Mouse (Mus musculus) embryo, embryonic 11 days (tissue): Measurements from ENCODE around the gene Dusp16.

Experiments
- DNase-seq: peaks from one replicate; pipeline ENCODE4 v3.0.0-alpha.2; 2015

Gene Dusp16

DNA sequence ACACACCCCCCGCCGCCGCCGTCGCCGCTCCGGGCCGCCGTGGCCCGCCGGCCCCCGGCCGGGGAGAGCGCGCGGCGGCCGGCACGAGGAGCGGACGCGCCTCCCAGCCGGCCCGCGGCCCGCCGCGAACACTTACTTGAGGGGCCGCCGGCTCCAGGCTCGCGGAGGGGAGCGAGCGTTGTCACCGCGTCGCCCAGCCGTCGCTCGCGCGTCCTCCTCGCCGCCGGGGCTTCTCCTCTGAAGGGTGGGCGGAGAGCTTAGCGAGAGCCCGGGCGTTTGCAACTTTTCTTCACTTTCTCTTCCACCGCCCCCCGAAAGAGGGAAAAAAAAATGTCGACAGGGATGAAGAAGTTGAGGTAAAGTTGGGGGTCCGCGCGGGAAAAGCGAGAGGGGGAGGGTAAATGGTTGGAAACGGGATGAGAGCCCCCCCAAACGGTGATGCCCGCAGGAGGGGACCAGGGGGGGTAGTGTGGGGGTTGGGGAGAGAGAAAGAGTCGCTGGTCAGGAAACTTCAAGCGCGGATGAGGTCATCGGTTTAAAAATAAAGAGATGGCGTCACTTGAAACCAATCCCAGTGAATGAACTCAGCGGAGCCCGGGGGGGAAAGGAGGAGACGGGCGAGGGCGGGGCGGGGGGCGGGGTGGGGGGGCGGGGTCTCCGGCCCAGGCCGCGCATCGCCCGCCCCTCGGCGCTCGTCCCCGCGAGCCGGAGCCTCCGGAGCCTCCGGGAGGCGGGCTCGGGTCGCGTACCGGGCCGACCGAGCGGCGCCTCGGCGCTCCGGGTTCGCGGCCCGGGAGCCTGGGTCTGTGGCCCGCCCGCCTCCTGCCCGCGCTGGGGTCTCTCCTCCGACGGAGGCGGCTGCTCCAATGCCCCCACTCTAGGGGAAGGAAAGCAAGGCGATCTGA is at the start of gene Dusp16:
Gene Dusp16 (minus strand): TSS at position 485 of the 905 bp plus-strand sequence.
- peak; percentile 96 for DNase-seq

DNA sequence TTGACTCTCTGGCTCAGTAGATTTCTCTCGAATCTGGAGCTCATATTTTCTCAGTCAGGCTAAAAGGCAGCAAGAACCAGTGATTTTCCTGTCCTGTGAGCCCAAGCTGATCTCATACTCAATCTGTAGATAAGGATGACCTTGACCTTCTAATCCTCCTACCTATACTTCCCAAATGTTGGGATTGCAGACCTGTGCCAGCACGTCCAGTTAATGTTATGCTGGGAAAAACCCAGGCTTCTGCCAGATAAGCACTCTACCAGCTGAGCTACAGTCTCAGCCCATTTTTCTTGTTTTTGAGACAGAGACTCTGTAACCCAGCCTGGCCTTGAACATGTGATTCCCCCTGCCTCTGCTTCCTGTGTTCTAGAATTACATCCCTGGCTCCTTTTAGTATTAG is 47.9 kb upstream of the Dusp16 start:
- no peak for DNase-seq

DNA sequence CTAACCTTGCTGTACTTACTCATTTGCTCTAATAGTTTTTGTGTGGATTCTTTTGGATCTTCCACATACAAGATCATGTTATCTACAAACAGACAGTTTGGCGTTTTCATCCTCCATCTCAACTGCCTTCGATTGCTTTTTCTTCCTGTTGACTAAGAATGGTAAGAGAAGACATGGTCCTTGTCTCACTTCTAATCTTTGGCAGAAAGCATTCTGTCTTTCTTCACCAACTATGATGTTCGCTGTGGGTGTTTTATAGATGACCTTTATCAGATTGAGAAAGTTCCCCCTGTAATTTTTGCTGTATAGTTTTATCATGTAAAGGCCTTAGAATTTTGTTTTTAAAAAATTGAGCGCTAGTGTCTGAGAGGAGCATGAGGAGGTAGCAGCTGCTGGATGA is 45.7 kb upstream of the Dusp16 start:
- DNase-seq, result no peak

DNA sequence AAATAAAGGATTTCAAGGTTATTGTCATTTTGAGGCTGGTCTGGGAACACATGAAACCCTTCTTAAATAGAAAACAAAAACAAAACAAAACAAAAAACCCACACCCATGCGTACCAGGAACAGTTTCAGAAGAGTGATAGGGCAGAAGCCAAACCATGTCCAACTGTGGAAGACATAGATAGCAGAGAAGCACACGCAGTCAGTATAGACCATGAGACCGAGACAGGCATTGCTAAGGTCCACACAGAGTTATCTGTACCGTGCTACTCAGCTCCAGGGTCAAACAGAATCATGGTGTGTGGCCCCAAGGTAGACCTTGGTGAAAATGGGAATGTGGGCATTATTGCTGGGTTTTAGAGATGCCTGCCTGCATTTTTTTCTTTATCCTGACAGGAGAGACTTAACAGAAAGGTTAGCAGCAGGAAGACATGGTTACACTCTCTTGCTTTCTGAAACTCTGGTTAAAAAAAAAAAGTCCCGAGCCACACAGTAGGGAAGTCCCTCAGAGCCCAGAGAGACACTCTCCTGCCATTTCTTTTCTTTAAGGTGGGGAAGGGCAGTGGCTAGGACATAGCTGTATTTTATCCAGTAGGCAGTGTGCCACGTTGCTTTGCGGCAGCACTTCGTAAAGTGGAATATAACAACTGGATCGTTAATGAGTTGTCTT is 42.3 kb upstream of the Dusp16 start:
- DNase-seq, result no peak

DNA sequence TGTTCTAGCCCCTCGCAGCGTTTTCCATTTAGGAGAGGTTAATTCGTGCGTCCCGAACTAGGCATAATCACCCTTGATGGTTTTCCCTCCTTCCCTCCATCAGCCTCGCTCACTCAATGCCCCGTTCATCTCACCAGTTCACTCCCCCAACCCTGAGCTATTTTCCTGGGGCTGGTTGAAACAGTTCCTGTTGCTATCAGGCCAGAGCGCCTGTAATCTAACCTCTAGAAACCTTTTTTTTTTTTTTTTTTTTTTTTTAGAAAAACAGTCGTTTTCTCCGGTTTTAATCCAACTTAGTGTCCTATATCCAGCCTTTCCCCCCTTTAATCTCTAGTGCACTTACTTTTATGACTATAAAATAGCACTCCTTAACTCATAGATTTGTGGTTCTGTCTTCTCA is 38.4 kb upstream of the Dusp16 start:
- DNase-seq, result peak; percentile 16

DNA sequence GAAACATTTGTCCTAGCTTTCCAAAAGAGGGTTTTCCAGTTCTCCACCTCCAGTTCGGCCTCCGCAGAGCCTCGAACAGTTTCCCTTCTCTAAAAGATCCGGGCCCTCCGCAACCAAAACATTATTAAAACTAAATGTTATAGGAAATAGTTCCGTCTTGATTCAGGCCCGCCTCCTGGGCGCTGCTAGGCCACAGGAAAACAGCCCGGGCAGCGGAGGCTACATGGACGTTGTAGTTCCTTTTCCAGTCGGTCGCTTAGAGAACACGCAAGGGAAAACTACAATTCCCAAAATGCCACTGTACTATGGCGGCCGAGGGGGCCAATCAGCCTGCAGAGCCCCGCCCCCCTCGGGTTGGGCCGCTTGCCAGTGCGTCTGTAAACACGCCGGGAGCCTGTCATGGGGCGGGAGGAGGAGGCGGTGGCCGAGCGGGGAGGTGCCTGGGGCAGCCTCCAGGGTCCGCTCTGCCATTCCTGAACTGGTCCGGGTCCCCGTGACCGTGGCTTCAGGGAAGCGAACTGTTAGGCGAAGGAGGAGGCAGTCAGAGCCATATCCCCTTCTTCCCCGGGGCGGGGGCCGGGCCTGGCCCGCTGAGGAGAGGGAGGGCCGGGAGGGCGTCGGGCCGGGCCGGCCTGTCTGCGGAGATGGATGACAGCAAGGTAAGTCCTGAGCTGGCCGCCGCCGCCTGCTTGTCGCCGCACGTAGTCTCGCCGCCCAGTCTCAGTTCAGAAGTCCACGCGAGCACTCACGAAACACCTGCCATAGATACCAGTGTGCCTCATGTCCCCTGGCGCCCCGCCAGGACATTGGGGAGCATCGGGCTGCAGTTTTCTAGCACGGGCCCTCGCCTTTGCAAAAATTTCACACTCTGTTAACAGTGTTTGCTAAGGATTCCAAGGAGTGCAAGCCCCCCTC is 37.6 kb upstream of the Dusp16 start, which contains the start of gene Crebl2:
Gene Crebl2 (plus strand): TSS at position 369 of the 915 bp plus-strand sequence.
- DNase-seq, result peak; percentile 99

DNA sequence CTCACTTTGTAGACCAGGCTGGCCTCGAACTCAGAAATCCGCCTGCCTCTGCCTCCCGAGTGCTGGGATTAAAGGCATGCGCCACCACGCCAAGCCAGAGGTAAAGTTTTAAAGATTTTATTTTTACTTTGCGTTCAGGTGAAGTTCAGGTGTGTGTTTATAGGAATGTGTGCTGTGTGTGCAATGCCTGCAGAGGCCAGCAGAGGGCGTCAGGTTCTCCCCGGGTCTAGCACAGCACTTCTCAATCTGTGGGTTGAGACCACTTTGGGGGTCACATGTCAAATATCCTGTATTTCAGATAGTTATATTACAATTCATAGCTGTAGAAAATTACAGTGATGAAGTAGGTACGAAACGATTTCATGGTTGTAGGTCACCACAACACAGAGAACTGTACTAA is 30.4 kb upstream of the Dusp16 start:
- DNase-seq, result no peak

DNA sequence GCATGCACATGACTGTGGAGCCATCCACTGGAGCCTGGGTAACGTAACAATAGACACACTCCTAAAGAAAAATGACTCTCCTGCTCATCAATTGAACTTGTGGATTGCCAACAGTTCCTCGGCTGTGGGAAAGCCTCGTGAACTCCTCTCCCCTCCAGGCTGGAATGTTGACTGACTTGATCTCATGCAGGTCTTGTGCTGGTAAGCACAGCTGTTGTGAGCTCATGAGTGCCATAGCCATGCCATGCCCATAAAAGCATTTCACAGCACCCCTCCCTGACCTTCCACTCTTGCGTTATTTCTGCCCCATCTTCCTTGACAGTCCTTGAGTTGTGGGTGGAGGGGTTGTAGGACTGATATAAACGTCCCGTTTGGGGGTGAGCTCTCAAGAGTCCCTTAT is 28.0 kb upstream of the Dusp16 start:
- DNase-seq, result no peak

DNA sequence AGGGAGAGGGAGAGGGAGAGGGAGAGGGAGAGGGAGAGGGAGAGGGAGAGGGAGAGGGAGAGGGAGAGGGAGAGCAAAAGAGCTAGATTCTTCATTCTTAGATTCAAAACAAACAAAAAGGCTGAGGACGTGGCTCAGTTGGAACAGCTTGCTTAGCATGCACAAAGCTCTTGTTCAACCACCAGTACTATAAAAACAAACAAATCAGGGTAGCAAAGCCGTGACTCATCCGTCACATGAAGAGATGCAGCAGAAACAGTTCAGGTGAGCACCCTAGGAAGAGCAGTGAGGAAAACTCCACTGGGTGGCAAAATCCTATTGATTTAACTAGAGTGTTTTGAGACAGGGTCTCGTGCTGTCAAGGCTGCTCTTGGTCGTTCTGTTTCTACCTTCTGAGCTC is 27.3 kb upstream of the Dusp16 start:
- no peak for DNase-seq

DNA sequence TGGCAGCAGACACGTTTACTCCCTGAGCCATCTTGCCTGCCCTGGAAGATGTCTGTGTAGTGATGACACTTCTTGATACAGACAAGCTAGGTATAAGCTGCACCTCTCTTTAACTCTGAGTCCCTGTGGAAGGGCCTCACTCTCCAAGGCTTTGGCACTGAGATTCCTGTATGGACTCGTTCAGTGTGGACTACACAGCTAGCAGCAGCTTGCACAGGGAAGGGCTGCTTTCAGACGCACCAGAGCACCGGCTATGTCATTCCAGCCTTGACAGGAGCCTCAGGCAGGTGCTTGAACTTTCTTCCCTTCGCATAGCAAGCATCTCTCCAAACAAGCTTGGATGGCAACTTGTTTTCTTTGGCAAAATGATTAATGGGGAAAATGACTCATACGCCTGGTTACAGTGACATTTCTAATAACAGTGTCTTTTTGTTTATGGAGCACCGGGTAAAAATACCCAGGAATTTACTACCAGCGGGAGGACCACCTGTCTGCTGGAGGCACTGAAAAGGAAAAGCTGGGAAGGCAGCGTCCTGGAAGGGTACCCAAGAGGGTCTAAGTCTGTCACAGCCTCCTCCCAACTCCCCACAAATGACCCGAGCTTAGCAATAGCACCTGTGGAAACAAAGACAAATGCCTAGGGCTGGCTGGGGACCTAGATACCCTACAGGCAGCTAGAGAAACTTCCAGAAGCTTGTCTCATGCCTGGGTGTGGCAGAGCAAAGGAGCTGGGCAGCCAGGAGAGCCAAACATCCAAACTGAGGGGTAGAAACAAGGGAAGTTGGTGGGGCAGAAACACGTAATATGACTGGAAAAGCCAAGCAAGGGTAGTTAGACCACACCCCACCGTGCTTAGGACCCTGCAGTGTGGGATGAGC is 24.9 kb upstream of the Dusp16 start:
- DNase-seq, result no peak

DNA sequence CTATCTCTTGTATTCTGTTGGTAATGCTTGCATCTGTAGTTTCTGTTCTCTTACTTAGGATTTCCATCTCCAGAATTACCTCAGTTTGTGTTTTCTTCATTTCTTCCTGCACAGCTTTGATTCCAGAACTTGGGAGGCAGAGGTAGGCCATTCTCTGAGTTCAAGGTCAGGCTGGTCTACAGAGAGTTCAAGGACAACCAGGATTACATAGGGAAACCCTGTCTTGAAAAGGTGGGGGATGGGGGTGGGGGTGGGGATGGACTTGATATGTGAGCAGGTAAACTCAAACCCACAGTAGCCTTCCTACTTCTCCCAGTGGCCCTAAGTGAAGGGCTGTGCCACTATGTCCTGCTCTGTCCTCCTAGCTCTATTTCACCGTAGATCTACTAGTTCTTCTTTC is 20.6 kb upstream of the Dusp16 start:
- DNase-seq, result no peak

DNA sequence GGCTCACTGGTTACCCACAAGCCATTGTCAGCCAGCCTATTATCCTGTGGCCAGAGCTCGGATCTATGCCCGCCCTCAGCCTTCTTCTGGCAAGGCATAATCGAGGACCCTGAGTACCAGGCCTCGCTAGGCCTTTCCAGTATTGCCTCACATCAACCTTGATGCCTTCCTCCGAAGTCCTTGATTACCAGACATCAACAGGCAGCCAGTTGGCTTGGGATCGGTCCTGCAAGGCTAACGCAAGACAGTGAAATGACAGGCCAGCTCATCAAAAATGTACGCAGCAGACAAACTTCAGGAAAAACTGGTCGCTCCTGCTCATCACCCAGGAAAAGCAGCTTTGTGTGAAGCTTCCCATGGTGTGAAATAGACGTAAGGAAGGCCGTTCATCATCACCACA is 15.4 kb upstream of the Dusp16 start:
- DNase-seq, result no peak

DNA sequence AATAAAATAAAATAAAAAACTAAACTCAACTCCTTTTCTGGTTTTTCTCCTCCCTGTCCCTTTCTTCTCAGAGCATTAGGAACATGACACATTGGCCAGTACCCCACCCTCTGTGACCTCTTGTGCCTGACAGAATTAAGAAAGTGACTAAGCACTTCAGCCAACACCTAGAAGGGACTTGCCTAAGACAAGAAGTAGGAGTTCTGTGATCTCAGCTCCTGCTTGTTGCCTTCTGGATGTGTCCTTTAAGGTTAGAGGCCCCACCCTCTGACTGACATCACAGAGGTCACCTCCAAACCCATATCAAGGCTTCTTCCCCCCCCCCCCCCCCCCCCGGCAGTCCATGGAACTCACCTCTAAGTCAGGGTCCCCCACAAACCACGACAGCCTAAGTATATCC is 14.7 kb upstream of the Dusp16 start:
- no peak for DNase-seq

DNA sequence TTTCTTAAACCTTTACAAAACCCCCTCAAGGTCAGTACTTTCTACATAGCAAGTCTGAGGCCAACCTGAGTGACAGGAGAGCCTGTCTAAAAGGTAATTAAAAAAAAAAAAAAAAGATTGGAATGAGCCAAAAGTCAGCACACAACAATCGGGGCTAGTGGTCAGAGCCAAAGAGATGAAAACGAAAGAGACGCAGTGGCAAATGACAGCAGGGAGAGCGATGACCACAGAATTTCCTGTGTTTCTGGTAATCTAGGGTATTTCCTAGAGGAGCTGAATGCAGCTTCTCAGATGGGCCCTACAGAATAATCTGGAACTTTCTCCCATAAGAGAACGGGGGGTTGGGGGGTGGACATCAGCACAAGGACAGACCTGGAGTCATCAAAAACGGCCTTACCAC is 13.7 kb upstream of the Dusp16 start:
- DNase-seq, result no peak

DNA sequence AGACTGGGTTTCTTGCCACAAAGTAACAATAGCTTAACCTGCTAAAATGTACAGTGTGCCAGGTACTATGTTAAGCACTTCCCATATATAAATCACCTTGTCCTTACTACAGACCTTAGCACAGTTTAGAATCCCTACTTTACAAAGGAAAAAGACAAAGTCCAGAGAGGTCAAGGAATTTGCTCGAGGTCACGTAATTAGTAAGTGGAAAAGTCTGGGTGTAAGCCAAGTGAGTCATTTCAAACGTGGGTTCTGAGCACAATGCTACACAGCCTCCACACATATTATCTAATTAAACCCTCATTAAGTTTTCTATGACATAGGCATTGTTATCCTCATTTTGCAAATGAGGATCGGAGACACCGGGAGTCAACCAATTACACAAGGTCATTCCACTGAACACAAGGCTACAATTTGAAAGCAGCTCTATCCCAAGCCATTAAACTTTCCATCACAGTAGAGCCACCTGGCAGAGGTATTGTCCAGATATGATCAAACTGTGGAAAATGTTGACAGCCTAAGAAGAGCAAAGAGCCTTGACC is 12.4 kb upstream of the Dusp16 start:
- no peak for DNase-seq

DNA sequence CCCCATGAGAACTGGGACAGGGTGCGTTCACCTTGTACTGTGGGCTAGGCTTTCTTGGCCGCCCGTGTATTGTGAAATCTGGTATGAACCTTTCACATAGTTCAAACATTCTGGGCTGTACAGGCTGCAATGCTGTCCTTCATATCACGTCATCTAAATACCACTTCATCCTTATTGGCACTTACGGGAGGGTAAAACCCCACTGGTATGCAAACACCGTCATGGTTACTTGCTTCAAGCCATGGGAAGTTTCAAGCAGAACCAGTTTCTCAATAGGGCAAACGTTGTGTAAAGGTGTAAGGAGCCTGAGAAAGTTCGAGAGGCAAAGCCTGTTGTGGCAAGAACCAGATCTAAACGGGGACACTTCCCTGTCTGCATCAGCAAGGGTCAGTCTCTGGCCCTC is 10.2 kb upstream of the Dusp16 start:
- DNase-seq, result no peak

DNA sequence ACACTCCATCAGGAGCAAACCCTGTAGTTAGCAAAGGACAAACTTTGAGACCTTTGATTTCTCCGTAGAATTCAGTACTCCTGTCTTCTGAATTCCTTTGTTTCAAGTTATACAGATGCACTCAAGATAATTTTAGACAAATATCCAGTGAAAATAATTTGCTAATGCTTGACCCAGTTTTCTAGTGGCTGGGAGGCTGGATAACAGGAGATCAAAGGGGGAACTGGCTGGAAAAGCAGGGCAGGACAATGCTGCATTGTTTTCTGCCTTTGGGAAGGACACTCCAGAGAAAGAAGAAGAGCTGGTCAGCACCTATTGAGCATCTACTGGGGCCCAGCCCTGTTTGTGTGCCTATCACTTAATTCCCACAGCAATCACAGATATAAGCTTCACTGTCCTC is 9.1 kb upstream of the Dusp16 start:
- no peak for DNase-seq

DNA sequence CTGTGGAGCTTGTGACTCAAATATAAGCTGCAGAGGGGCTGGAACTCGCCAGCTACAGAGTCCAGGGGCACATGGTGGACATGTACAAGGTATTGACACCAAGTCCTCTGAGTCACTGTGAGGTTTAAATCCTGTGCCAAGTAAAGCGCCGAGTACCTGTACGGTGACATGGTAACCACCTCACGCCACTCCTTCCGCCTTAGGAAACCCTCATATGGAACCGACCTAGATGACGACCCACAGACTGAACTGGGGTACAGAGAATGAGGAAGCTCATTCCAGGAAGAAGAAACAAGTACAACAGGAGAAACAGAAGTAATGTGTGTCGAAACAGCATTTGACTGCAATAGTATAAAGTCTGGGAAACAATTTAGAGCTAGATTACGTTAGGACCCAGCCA is 3.9 kb upstream of the Dusp16 start:
- DNase-seq, result no peak

DNA sequence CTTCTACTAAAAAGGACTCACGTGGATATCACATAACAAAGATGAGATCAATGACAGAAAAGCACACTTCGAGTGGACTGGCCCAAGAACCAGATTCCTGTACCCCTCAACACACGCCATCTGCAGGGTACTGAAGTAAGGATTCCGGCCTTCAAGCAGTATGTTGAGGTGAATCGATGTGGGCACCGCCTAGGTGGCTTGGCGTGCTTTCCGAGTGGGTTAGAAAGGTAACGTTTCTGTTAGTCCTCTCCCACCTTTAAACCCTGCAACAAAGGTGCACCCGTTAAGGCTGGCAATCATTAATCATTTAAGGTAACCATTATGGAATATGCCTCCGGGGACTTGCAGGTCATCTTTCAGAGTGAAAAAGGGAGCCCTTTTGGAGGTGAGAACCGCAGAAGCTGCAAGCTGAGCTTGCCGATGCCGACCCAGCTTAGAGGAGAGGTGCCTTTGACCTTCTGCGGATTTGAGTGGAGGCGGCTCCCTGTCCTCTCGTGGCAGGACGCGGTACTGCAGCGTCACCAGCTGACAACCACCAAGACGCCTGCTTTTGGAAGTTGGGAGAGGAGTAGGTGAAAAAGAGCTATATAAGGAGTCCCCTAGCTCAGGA is 1.6 kb upstream of the Dusp16 start:
- DNase-seq, result peak; percentile 89

DNA sequence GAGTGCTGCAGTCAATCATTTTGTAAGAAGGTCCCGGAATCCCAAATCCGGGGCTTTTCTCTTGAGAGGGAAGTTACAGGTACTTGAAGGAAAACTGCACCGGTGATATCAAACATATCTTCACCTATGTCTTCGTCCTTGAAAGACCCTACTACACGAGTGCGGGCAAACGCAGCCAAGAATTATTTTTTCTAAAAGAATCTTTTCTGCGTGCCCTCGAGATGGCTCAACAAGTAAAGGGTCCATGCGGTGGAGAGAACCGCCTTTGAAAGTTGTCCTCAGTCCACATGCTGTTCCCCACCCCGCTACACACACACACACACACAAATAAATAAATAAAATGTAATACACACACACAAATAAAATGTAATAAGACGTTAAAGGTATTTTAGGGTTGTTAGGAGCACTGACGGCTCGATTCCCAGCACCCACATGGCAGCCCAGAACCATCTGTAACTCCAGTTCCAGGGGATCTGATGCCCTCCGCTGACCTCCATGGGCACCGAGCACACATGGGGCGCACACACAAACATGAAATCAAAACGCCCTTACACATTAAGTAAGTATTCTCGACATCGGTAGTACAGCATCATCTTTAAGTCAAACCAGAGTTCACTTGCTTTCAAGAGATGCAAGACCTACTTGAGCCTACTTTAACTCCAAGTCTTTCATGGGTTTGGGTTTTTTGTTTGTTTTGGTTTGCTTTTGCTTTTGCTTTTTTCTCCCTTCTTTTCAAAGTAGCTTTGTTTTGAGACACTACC is 801 bp upstream of the Dusp16 start:
- no peak for DNase-seq
